Mouse (Mus musculus) testis, adult 2 months (tissue): ENCODE data around the gene Nav2. TPM values are rescaled to one million over a fixed set of nuclear protein-coding genes. Genes with fewer than 3 reads are reported as not detected.

Source experiments
- H3K27ac ChIP-seq: fragments of 200-500 bp; 2 replicates; pipeline ENCODE4 v1.5.1; 2012; ENCODE audit warnings: low read depth, low read length; ENCODE audit not compliant: control insufficient read depth, insufficient read depth
- H3K27me3 ChIP-seq: fragments of 200-500 bp; 2 replicates; pipeline ENCODE4 v1.6.1; 2012; ENCODE audit warnings: mild to moderate bottlenecking, low read length, moderate library complexity; ENCODE audit not compliant: control insufficient read depth, insufficient read depth
- H3K36me3 ChIP-seq: fragments of 200-500 bp; 2 replicates; pipeline ENCODE4 v1.6.1; 2012; ENCODE audit warnings: mild to moderate bottlenecking, low read length; ENCODE audit not compliant: control insufficient read depth, insufficient read depth
- H3K4me1 ChIP-seq: fragments of 200-500 bp; 2 replicates; pipeline ENCODE4 v1.6.1; 2012; ENCODE audit warnings: low read length; ENCODE audit not compliant: control insufficient read depth, insufficient read depth
- H3K4me3 ChIP-seq: fragments of 200-500 bp; 2 replicates; pipeline ENCODE4 v1.5.1; 2012; ENCODE audit warnings: low read depth, mild to moderate bottlenecking, low read length, moderate library complexity, mixed read lengths; ENCODE audit not compliant: control insufficient read depth
- CTCF ChIP-seq: fragments of 200-500 bp; IDR thresholded peaks from 2 replicates; pipeline ENCODE4 v1.5.1; 2012; ENCODE audit warnings: low read depth, mild to moderate bottlenecking, inconsistent platforms, low read length, moderate library complexity; ENCODE audit not compliant: control insufficient read depth, insufficient read depth, insufficient replicate concordance
- POLR2A ChIP-seq: fragments of 200-500 bp; IDR thresholded peaks from 2 replicates; pipeline ENCODE4 v1.6.1; 2012; ENCODE audit warnings: low read depth, mild to moderate bottlenecking, inconsistent platforms, low read length, moderate library complexity; ENCODE audit not compliant: control insufficient read depth
- polyA plus RNA-seq: library from polyadenylated mRNA; depleted of rRNA; stranded (reverse); fragments of >200 nt; gene quantifications from 2 replicates; pipeline ENCODE4 v1.2.3, GENCODE M21; 2012

Nav2 gene
- polyA plus RNA-seq, 1 experiment, result 20.8 TPM

DNA sequence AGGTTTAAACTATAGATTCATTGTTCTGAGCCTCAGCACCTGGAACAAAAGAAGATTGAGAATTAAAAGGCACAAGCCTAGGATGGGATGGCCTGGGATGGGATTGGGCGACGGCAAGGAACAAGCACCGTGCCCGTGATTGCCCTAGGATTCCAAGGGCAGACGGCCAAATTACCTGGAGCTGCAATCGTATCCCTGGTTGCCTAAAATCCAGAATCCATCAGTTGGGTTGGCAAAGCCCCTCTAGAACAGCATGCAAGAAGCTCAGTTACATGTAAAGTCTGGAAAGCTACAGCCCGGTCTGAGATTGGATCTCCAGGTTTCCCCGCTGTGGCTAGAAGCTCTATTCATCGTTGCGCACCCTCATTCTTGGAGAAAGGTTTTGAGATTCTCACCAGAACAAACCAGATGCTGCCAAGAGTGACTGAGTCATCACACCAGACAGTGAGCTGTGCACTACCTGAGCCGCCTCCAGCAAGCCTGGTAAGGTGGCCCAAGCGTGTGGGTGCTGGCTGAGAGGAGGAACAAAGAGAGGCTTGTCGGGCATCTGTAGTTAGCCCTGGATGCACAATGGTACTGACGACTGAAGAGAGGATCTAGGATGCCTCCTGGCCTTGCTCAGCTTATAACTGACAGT lies 531.9 kb downstream of the Nav2 start:
- Histone ChIP-seq H3K27me3 (no peaks in the 10 kb centered on the region), H3K36me3 (no peaks in the 10 kb centered on the region), H3K4me3 (no peak overlapping the region), H3K4me1 (no peaks in the 10 kb centered on the region; the same call in 1 of the 2 replicates), H3K27ac (no peak overlapping the region)
- TF ChIP-seq POLR2A (no peak), CTCF (no peak)

DNA sequence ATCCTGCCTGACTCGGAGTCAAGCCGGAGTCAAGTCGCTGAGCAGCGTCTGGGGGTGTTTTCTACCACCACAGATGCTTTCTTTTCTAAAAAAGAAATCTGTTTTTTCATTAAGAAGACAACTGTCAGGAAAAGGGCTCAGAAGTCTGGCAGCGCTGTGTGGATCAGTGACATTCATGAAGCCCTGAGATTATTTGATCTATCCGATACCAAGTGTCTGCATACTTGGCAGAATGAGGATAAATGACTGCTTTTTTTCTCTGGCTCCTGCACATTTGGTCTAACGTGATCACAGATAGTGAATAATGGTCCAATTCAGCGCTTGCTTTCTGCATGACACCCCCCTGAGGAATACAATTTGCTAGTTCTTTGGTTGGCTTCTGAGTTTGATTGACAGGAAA lies 533.7 kb downstream of the Nav2 start:
- no peak for TF ChIP-seq CTCF
- TF ChIP-seq POLR2A, result no peak
- Histone ChIP-seq H3K27me3 (no peaks in the 10 kb centered on the region), H3K4me3 (no peak overlapping the region), H3K27ac (no peak overlapping the region), H3K4me1 (no peaks in the 10 kb centered on the region; the same call in 1 of the 2 replicates), H3K36me3 (no peaks in the 10 kb centered on the region)

DNA sequence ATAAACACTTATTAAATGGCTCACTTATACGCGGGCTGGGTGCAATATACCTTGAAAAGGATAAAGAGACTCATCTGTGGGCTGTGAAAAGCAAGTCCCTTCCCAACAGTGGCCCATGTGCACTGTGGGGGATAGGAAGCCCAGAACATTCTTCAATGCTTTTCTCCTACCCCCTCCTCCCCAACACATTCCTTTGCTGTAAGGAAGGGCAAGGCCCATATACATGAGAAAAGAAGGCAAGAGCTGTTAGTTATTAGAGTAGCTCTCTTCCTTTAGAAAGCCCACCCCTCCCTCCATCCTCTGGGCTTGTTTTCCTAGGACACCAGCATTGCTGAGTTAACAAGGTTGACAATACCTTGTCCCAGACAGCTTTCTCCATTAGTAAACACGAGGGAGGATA lies 540.1 kb downstream of the Nav2 start:
- no peaks in the 10 kb centered on the region for H3K4me1 ChIP-seq
- no peak overlapping the region for H3K4me3 ChIP-seq
- no peaks in the 10 kb centered on the region for H3K36me3 ChIP-seq
- TF ChIP-seq CTCF (no peak), POLR2A (no peak)
- H3K27me3 ChIP-seq, result no peaks in the 10 kb centered on the region
- H3K27ac ChIP-seq, result no peak overlapping the region

DNA sequence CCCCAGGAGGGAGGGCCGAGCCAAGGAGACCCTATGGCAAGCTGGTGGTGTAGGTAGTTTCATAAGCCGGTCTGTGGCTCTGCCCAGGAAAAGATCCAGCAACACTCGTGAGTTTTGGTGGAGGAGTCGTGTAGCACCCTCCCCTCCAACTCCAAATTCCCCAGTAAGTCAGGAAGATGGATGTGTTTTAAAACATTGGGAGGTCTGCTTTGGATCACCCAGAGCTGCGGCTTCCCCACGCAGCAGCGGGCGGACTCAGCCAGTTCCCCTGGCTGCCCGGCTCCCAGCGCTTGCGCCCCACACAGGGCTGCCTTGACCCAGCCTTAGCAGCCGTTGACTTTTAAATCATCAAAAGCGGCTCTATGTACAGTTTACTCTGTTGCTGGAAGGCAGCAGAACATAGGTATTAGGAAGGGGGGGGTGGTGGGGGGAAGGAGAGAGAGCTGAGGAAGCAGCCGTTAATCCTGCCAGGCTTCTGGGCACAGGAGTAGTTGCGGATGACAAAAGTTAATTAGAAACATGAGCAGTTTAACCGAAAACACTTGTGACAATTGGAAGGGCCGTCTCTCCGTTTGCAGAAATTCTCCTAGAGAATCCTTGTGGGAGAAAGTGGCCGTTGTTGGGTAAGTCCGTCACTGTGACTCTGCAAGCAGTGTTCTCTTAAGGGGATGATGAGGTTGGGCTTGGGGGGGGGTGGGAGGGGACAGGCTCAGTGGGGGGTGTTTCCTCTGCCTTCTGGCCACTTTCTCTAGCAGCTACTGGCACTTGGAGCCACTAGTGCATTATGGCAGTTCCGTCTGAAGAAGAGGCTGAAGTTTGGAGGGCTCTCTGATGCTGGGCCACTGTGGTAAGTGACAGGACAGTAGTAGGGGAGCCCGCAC lies 542.0 kb downstream of the Nav2 start:
- TF ChIP-seq CTCF, result no peak
- TF ChIP-seq POLR2A, result no peak
- no peaks in the 10 kb centered on the region for H3K4me1 ChIP-seq
- no peaks in the 10 kb centered on the region for H3K36me3 ChIP-seq
- H3K27me3 ChIP-seq, result no peaks in the 10 kb centered on the region
- no peak overlapping the region for H3K4me3 ChIP-seq
- no peak overlapping the region for H3K27ac ChIP-seq

DNA sequence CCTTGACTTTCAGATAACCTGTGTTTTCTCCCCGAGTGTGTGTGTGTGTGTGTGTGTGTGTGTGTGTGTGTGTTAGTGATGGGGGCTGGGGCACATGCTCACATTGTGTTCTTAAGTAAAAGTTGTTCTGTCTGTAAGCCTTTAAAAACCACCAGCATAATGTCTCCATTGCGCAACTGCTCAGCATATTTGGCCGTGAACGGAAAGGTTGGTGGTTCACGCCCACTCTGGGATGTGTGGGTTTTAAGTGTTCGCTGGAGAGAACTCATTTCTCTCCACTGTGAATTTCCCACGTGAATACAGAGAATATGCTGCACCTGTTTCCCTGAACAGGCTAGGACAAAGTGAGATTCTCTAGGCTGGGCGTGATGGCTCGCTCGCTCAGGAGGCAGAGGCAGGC lies 542.7 kb downstream of the Nav2 start:
- H3K27ac ChIP-seq, result no peak overlapping the region

DNA sequence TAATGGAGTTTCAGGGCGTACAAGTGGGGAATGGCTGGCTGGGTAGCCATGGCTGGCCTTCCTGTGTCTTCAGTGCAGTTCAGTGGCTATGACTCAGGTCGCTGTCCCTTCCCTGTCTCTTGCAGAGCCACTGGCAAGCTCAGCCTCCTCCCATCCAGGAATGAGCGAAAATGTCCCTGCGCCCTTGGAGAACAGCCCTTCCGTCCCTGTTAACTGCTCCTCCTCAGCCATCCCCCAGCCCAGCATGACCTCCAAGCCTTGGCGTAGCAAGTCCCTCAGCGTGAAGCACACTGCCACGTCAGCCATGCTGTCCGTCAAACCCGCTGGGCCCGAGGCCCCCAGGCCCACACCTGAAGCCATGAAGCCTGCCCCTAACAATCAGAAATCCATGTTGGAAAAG lies 543.8 kb downstream of the Nav2 start:
- Histone ChIP-seq H3K27ac (no peak overlapping the region), H3K4me1 (no peaks in the 10 kb centered on the region), H3K36me3 (no peaks in the 10 kb centered on the region), H3K4me3 (no peak overlapping the region), H3K27me3 (no peaks in the 10 kb centered on the region)
- TF ChIP-seq POLR2A (no peak), CTCF (no peak)

More for the DNA sequence above, 542.7 kb downstream of the Nav2 start:
- Histone ChIP-seq H3K27me3 (no peaks in the 10 kb centered on the region), H3K36me3 (no peaks in the 10 kb centered on the region), H3K4me3 (no peak overlapping the region), H3K4me1 (no peaks in the 10 kb centered on the region)
- TF ChIP-seq POLR2A, result no peak
- no peak for TF ChIP-seq CTCF

DNA sequence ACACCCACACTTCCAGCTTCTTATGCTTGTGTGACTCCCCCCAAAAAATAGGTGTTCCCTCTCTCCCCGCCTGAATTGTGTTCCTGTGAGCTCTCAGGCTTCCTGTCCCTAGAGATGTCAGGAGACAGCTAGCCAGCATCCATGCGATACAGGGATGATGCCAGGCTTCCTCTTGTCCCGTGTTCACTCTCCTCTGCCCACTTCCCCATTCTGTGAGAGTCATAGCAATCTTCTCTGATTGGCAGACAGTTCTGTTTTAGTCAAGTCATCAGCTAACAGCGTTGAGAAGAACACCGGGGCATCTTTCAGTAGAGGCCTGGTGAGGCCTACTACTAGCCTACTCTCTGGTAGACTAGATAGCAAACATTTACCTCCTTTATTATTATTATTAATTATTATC lies 546.1 kb downstream of the Nav2 start:
- no peaks in the 10 kb centered on the region for H3K27me3 ChIP-seq
- no peak overlapping the region for H3K4me3 ChIP-seq
- TF ChIP-seq POLR2A (no peak), CTCF (no peak)
- H3K27ac ChIP-seq, result no peak overlapping the region
- no peaks in the 10 kb centered on the region for H3K36me3 ChIP-seq
- H3K4me1 ChIP-seq, result no peaks in the 10 kb centered on the region
